Mouse (Mus musculus): ENCODE measurements around the gene Ints6.

DNA sequence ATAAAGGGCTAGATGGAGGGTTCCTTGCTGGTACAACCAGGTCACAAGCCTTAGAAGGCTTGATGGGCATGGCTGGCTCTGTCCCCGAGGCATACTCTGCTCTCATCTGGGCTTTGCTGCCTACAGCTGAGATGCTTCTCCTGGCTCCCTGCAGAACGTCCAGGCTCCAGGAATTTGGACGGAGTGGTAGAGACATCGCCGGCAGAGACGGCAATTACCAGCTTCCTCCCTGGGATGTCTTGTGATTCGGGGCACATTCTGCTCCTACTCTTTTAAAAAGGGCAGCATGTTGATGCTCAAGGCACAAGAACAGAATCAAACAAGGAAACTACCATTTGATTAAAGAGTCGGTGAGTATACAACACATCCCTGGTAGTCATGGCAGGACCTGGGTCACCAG, 97.6 kb downstream of the Ints6 start, which contains the start of gene Serpine3:
- TF ChIP-seq POLR2A (IDR thresholded peaks at IDR 0.05; ENCODE audit: borderline replicate concordance, insufficient read depth, low read length) (no peak), CTCF (IDR thresholded peaks at IDR 0.05; ENCODE audit: borderline replicate concordance, insufficient read depth, low read depth, low read length) (no peak)
